Mouse (Mus musculus) embryonic facial prominence, embryonic 15.5 days (tissue): ENCODE measurements around the gene Gm20388. TPM values are rescaled to one million over a fixed set of nuclear protein-coding genes. Genes with fewer than 3 reads are reported as not detected.

Source experiments
- ATAC-seq: fragments of 200-750 bp; cut with Nextera tagmentation; 2 replicates; pipeline ENCODE4 v1.8.0; 2017; ENCODE audit warnings: low read depth, moderate TSS enrichment; ENCODE audit not compliant: insufficient number of reproducible peaks, low FRiP score, low TSS enrichment
- H3K27ac ChIP-seq: fragments of 300-500 bp; sonication (generic); replicated peaks from 2 replicates; pipeline ENCODE4 v1.5.1; 2015; ENCODE audit warnings: mild to moderate bottlenecking, inconsistent platforms
- H3K27me3 ChIP-seq: fragments of 300-500 bp; sonication (generic); 2 replicates; pipeline ENCODE4 v1.6.1; 2015; ENCODE audit warnings: inconsistent platforms
- H3K36me3 ChIP-seq: fragments of 300-500 bp; sonication (generic); 2 replicates; pipeline ENCODE4 v1.6.1; 2015; ENCODE audit warnings: mild to moderate bottlenecking, inconsistent platforms
- H3K4me1 ChIP-seq: fragments of 300-500 bp; sonication (generic); 2 replicates; pipeline ENCODE4 v1.6.1; 2015; ENCODE audit warnings: inconsistent platforms
- H3K4me2 ChIP-seq: fragments of 300-500 bp; sonication (generic); replicated peaks from 2 replicates; pipeline ENCODE4 v1.6.1; 2015; ENCODE audit warnings: mild to moderate bottlenecking, inconsistent platforms
- H3K4me3 ChIP-seq: fragments of 300-500 bp; sonication (generic); replicated peaks from 2 replicates; pipeline ENCODE4 v1.5.1; 2015; ENCODE audit warnings: mild to moderate bottlenecking, inconsistent platforms
- H3K9ac ChIP-seq: fragments of 300-500 bp; sonication (generic); 2 replicates; pipeline ENCODE4 v1.6.1; 2015; ENCODE audit warnings: inconsistent platforms
- H3K9me3 ChIP-seq: fragments of 300-500 bp; sonication (generic); replicated peaks from 2 replicates; pipeline ENCODE4 v1.6.1; 2016; ENCODE audit warnings: inconsistent platforms
- WGBS: fragments of 180-500 bp; shearing (Covaris S2); methylation state at CpG from one replicate; pipeline ENCODE4 v1.1.7; 2015; 5-methylcytosine and 5-hydroxymethylcytosine counted together
- polyA plus RNA-seq: library from polyadenylated mRNA; unstranded; fragments of >200 nt; fragmentation: Nextera tagmentation; extraction: Ambion mirVana; gene quantifications from 2 replicates; pipeline ENCODE4 v1.2.1, GENCODE M21; 2015

Gm20388 gene
- polyA plus RNA-seq, 1 experiment from 2014 or later: 8.0 TPM

DNA sequence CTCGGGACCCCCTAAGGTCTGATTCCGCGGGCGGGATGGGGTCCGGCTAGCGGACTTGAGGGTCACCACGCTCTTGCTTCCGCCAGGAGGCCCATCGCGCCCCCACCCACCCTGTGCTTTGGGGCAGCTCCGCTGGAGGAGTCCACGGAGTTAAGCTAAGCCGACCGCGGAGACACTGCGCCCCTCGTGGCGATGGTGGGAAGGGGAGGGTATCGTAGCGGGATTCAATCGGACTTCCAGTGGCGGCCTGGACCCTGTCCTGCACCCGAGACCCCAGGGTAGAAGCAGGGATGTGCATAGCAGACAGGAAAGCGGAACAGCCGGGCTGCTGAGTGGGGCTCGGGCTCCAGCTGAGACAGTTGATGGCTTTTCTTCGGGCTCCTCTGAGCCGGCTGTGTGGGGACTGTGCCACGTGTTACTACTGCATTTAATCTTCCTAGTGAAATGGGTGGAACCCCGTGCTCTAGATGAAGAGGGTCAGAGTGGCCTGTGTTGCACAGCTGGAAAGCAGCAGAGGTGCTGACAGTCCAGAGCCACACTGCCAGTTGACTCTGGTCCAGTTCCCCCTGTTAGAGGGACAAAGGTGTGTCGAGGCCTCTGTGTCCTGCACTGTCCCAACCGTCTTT, 2320.2 kb downstream of the Gm20388 start:
- Histone ChIP-seq H3K9ac (peak overlapping the region; percentile 58), H3K4me2 (peak overlapping the region; percentile 95), H3K9me3 (no peaks in the 10 kb centered on the region), H3K27me3 (peaks cover 28% of the 10 kb centered on the region), H3K27ac (peak overlapping the region; percentile 61), H3K4me1 (peaks cover 43% of the 10 kb centered on the region), H3K4me3 (peak overlapping the region; percentile 59), H3K36me3 (no peaks in the 10 kb centered on the region)
- ATAC-seq: peak; percentile 66
- WGBS: 4% methylated on average over 32 of the region's 32 CpGs

DNA sequence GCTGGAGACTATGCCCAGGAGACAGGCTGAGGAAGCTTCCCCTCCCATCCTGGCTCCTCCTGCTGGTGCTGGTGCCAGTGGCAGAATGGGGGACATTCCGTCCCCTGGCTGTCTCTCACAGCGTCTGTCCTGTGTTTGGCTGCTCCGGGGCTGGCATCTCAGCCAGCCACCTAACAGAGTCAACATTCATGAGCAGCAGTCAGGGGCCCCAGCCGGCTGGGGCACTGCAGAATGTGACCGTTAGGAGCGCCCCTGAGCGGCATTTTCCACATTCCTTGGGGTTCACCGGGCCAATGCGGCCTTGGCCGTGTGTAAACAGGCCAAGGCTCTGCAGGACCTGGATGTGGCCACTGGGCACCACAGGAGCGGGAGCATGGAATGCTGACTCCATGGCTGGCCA, 2323.4 kb downstream of the Gm20388 start:
- WGBS: 24% methylated on average over 11 of the region's 11 CpGs
- Histone ChIP-seq H3K27ac (no peak overlapping the region), H3K4me1 (peaks cover 47% of the 10 kb centered on the region), H3K9me3 (no peaks in the 10 kb centered on the region), H3K9ac (no peak overlapping the region), H3K4me2 (no peak overlapping the region), H3K4me3 (no peak overlapping the region), H3K36me3 (no peaks in the 10 kb centered on the region), H3K27me3 (peaks cover 21% of the 10 kb centered on the region)
- no peak for ATAC-seq

DNA sequence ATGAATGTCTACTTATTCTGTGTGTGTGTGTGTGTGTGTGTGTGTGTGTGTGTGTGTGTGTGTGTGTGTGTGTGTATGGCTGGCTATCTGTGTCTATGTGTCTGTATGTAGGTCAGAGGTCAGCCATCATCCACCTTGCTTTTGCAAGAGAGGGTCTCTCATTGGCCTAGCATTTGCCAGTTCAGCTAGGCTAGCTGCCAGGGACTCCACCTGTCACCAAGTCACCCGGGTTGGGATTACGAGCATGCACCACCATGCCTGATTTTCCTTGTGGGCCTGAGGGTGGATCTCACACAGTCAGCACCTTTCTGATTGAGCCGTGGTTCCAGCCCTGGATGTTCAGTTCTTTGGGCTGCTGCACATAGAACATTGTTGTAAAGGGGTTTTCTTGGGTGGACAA, 2325.9 kb downstream of the Gm20388 start:
- no peaks in the 10 kb centered on the region for H3K9me3 ChIP-seq
- no peak overlapping the region for H3K9ac ChIP-seq
- H3K4me1 ChIP-seq: peaks cover 27% of the 10 kb centered on the region
- 83% methylated on average over 3 of the region's 3 CpGs for WGBS
- H3K4me2 ChIP-seq: no peak overlapping the region
- no peak for ATAC-seq
- H3K27ac ChIP-seq: no peak overlapping the region
- peaks cover 9% of the 10 kb centered on the region for H3K27me3 ChIP-seq
- H3K4me3 ChIP-seq: no peak overlapping the region
- no peaks in the 10 kb centered on the region for H3K36me3 ChIP-seq

DNA sequence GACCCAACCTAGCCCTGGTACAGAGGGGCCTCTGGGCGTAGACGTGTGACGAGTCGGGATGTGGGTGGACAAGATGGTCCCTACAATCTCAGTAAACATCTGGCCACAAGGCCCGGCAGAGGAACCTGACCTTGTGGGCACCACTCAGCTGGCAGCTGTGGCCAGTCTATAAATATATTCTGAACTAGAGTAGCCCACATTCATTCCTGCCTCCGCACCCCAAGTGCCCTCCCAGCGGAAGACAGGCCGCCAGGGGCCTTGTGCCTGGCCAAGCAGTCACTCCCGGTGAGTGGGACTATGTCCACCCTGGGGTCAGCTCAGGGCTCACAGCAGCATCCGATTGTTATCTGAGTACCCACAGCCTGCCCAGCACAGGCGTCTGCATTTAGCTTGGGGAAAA, 2327.6 kb downstream of the Gm20388 start:
- Histone ChIP-seq H3K4me3 (no peak overlapping the region), H3K9ac (no peak overlapping the region), H3K27ac (0 out of 2 replicates have a peak overlapping the region, but pooled peaks have one; percentile 28), H3K36me3 (no peaks in the 10 kb centered on the region), H3K9me3 (no peaks in the 10 kb centered on the region), H3K27me3 (no peaks in the 10 kb centered on the region), H3K4me2 (no peak overlapping the region), H3K4me1 (peaks cover 14% of the 10 kb centered on the region; the same call in 1 of the 2 replicates)
- 68% methylated on average over 11 of the region's 11 CpGs for WGBS
- ATAC-seq: peak; percentile 13; the same call in 1 of the 2 replicates

DNA sequence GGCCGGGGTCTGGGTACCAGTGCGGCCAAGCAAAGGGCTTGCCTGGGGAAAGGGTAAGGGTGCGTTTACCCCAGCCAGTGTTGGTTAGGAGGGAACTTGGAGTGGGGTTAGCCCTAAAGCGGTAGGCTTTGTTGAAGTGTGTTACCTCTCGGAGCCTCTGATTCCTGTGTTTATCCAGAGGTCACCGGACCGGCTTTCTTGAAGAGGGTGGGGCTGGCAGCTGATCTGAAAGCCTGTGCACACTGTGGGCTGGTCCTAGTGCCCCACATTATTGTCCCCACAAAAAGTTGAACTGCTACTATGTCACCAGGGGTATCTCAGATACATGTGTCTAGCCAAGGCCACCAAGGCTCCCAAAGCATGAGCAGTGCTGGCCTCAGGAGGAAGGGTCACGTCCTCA, 2328.1 kb downstream of the Gm20388 start:
- no peak overlapping the region for H3K4me3 ChIP-seq
- 59% methylated on average over 8 of the region's 8 CpGs for WGBS
- H3K27ac ChIP-seq: no peak overlapping the region
- ATAC-seq: no peak
- H3K9me3 ChIP-seq: no peaks in the 10 kb centered on the region
- no peak overlapping the region for H3K4me2 ChIP-seq
- no peaks in the 10 kb centered on the region for H3K36me3 ChIP-seq
- H3K9ac ChIP-seq: no peak overlapping the region
- peaks cover 11% of the 10 kb centered on the region; the same call in 1 of the 2 replicates for H3K4me1 ChIP-seq
- no peaks in the 10 kb centered on the region for H3K27me3 ChIP-seq

DNA sequence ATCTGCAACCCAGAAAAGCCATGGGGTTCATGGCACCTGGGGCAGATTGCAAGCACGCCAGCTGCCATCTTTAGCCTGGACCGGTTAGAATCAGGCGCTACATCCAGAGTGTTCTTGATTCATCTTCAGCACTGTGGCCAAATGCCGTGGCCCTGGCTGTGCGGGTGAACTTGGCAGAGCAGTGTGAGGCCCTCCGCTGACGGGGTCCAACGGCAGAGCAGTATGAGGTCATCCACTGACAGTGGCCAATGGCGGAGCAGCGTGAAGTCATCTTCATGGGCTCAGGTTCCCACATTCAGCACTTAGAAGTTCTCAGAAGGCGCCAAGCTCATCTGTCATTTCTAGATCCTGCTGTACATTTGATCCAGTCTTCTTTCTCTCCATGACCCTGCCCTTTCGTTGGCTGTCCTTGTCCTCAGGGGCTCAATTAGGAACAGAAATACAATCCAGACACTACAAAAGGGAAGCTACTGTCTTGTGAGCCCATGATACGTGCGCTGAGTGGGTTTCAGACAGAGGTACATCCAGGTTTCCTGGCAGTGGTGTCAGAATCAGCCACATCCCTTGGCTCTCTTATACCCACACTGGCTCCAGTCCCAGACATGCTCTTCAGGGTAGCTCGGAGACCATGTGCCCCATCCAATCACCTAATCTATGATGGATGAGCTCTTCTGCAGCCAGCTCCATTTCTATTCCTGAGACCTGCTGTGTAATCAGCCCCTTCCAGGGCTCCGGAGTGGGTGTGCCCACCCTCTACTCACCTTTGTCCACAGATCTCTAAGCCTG, 2329.8 kb downstream of the Gm20388 start:
- H3K36me3 ChIP-seq: no peaks in the 10 kb centered on the region
- no peak overlapping the region for H3K9ac ChIP-seq
- H3K4me2 ChIP-seq: no peak overlapping the region
- WGBS: 77% methylated on average over 16 of the region's 16 CpGs
- ATAC-seq: no peak
- no peaks in the 10 kb centered on the region for H3K9me3 ChIP-seq
- peaks cover 6% of the 10 kb centered on the region; the same call in 1 of the 2 replicates for H3K4me1 ChIP-seq
- no peak overlapping the region for H3K4me3 ChIP-seq
- H3K27me3 ChIP-seq: no peaks in the 10 kb centered on the region
- H3K27ac ChIP-seq: no peak overlapping the region

DNA sequence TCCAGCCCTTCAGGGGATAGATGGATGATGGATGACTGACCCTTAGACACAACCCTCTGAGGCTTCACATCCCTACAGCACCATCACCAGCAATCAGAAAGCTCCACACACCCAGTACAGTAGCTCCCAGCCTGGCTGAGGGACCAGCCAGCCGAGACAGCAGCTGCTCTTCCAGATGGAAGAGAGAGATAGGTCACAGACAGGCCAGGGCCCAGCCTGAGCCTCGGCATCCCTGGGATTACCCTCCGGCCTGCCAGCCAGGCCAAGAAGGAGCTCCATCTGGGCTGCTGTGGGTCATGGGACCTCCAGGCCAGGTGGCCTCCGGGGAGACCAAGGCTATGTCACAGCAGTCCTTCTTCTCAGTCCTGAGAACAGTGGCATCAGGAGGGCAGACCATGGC, 2332.7 kb downstream of the Gm20388 start:
- 67% methylated on average over 4 of the region's 4 CpGs for whole genome bisulfite sequencing
- Histone ChIP-seq H3K36me3 (no peaks in the 10 kb centered on the region), H3K9ac (no peak overlapping the region), H3K4me3 (no peak overlapping the region), H3K27ac (no peak overlapping the region), H3K4me2 (no peak overlapping the region), H3K9me3 (no peaks in the 10 kb centered on the region), H3K4me1 (peaks cover 31% of the 10 kb centered on the region), H3K27me3 (no peaks in the 10 kb centered on the region)
- ATAC-seq: no peak

DNA sequence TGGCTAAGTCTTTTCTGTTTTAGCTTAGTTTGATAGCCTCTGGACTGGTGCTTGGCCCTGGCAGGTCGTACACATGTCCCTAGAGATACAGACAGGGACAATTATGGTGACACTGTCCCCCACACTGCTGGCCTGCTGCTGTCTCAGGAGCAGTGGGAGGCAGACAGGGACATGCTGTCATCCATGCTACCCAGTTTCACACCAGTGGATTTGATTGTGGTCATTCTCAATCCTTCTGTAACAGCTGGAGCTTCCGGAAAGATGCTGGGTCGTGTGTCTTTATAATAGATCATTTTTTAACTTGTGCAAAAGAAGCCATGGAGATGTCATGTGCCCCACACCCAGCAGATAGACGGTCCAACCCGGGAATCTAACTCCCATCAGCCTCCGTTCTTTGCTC, 2334.5 kb downstream of the Gm20388 start:
- no peaks in the 10 kb centered on the region for H3K9me3 ChIP-seq
- no peaks in the 10 kb centered on the region for H3K36me3 ChIP-seq
- 73% methylated on average over 6 of the region's 6 CpGs for WGBS
- H3K4me2 ChIP-seq: no peak overlapping the region
- H3K4me3 ChIP-seq: no peak overlapping the region
- H3K27ac ChIP-seq: no peak overlapping the region
- peaks cover 27% of the 10 kb centered on the region for H3K4me1 ChIP-seq
- H3K9ac ChIP-seq: no peak overlapping the region
- ATAC-seq: no peak
- no peaks in the 10 kb centered on the region for H3K27me3 ChIP-seq

DNA sequence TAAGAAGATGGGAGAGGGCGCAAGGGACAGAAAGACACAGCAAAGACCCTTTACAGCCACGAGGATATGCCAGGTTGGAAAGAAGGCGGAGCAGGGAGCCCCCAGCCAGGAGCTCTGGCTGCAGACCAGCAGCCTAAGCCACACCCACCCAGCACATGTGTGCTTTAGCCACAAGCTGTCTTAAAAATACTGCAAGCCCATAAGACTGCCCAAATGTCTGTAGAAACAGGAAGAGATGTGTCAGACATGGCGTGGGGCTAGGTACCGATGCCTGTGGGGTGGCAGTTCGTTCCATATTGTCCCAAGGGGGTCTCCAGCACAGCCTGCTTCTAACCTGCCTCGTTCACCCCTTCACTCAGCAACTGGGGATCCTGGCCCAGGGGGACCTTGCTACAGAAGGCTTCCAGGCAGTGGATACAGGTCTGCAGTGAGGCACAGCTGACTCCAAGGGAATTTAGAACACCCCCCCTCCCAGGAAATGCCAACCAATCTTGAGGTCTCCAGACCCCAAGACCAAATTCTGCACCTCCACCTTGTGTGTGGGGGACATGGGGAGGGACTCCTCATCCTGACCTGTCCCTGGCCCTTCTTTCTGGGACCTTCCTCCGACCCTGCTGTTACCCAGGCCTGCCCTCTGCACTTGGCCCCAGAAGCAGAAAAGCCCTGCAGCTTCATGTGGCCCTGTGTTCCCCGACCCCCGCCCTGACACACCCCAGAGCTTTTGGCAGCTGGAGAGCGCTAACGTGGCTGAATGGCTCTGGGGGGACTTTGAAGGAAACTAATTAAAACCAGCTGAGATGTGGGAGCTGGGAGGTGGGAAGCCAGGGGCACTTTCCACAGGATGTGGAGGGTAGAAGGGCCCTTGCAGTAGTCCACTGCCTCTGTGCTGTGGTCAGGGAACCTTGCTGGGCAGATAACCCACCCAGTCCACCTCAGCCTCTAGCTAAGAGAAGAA, 2335.9 kb downstream of the Gm20388 start:
- no peaks in the 10 kb centered on the region for H3K27me3 ChIP-seq
- H3K9me3 ChIP-seq: no peaks in the 10 kb centered on the region
- peak; percentile 43; the same call in 1 of the 2 replicates for ATAC-seq
- WGBS: 20% methylated on average over 12 of the region's 12 CpGs
- no peak overlapping the region for H3K9ac ChIP-seq
- H3K27ac ChIP-seq: peak overlapping the region; percentile 66
- H3K4me1 ChIP-seq: peaks cover 27% of the 10 kb centered on the region
- H3K4me2 ChIP-seq: peak overlapping the region; percentile 15
- H3K4me3 ChIP-seq: no peak overlapping the region
- H3K36me3 ChIP-seq: no peaks in the 10 kb centered on the region

DNA sequence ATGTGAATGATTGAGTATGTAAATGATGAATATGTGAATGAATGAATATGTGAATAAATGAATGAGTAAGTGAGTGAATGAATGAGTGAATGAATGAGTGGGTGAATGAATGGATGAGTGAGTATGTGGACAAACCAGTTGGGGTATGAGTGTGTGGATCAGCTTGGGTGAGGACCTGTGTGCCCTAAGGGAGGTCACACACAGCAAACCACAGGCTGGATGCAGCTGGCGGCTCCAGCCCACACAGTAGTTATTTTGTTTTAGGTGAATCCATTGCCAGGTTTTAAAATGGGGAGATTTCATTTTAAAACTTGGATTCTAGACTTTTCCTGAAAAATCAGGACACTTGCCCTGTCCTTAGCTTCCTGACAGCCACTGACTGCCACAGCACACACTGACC, 2341.1 kb downstream of the Gm20388 start:
- Histone ChIP-seq H3K4me3 (no peak overlapping the region), H3K27me3 (peaks cover 3% of the 10 kb centered on the region; the same call in 1 of the 2 replicates), H3K9ac (no peak overlapping the region), H3K9me3 (no peaks in the 10 kb centered on the region), H3K4me1 (peaks cover 19% of the 10 kb centered on the region), H3K27ac (no peak overlapping the region), H3K36me3 (no peaks in the 10 kb centered on the region), H3K4me2 (no peak overlapping the region)
- 63% methylated on average over 1 of the region's 1 CpGs for WGBS
- ATAC-seq: no peak

DNA sequence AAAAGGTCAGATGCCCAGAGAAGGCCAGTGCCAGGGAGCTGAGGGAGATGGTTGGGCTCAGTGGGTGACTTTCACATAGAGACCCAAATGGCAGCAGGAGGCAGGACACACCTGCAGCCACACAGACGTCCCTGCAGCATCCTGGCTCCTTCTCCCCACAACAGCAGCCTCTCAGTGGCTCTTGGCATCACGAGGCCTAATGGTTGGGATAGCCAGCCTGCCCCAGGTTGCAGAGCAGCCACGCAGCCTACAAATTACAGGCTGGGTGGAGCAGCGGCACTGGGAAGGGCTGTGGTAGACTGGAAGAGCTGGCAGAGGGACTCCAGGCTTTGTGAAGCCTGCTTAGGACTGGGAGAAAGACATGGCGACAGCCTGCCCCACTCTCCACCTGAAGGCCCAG, 2341.7 kb downstream of the Gm20388 start:
- WGBS: 46% methylated on average over 5 of the region's 5 CpGs
- Histone ChIP-seq H3K4me1 (peaks cover 12% of the 10 kb centered on the region), H3K27me3 (peaks cover 3% of the 10 kb centered on the region; the same call in 1 of the 2 replicates), H3K4me3 (no peak overlapping the region), H3K27ac (no peak overlapping the region), H3K4me2 (no peak overlapping the region), H3K9me3 (no peaks in the 10 kb centered on the region), H3K36me3 (no peaks in the 10 kb centered on the region), H3K9ac (no peak overlapping the region)
- no peak for ATAC-seq
